In genomic region chr6:120597887-120598286, GRCm38 (mm10) we compare ENCODE assay signal across 19 mouse cellular contexts.
DNase-seq lines count a peak whose midpoint lies in the region; ATAC-seq and TF ChIP-seq lines count a peak whose summit lies in the region.
"Had no signal": no experiment of that assay in that cellular context is flagged by ENCODE, and none has a peak within 500 bp of the region (broad histone marks: within the 10 kb centered on the region; RNA-seq: fewer than 3 reads in every experiment).

No protein-coding gene starts in this region.

- no peak overlapping the region for H3K27ac ChIP-seq in gastrocnemius, adult 2 months
- H3K27ac ChIP-seq in kidney, postnatal 0 days: no peak overlapping the region
- no peak overlapping the region for H3K27ac ChIP-seq in lung, embryonic 14.5 days (ENCODE audit: low read depth)
- 0 out of 2 replicates have a peak overlapping the region, but pooled peaks have one; percentile 35 for H3K27ac ChIP-seq in stomach, postnatal 0 days (replicated peaks)
- H3K27ac ChIP-seq: forebrain, embryonic 13.5 days; heart, embryonic 10.5 days; hindbrain, embryonic 14.5 days; intestine, embryonic 15.5 days; limb, embryonic 12.5 days; midbrain, embryonic 13.5 days; neural tube, embryonic 13.5 days had no signal

- H3K9me3 ChIP-seq in kidney, postnatal 0 days (replicated peaks; ENCODE audit: low read length): no peaks in the 10 kb centered on the region
- H3K9me3 ChIP-seq in lung, embryonic 14.5 days (ENCODE audit: low read depth, low read length): no peaks in the 10 kb centered on the region
- H3K9me3 ChIP-seq in stomach, postnatal 0 days (ENCODE audit: control insufficient read depth, low read length): no peaks in the 10 kb centered on the region
- H3K9me3 ChIP-seq: forebrain, embryonic 13.5 days; heart, embryonic 10.5 days; intestine, embryonic 15.5 days; midbrain, embryonic 13.5 days; neural tube, embryonic 13.5 days had no signal

- WGBS in kidney, postnatal 0 days: 32% methylated on average over 3 of the region's 3 CpGs
- WGBS in lung, embryonic 14.5 days: 33% methylated on average over 3 of the region's 3 CpGs
- 24% methylated on average over 3 of the region's 3 CpGs for WGBS in stomach, postnatal 0 days

- no peak for DNase-seq in gastrocnemius, adult 2 months
- no peak for DNase-seq in gastrocnemius, adult 8-10 months (ENCODE audit: low spot score in 2 of 2)
- no peak for DNase-seq in kidney, postnatal 0 days (ENCODE audit: low spot score)
- DNase-seq in kidney, adult 9 months: no peak
- DNase-seq in lung, embryonic 14.5 days: no peak
- no peak for DNase-seq in lung, postnatal 4 days
- no peak for DNase-seq in stomach, postnatal 0 days (ENCODE audit: low spot score)
- no peak for DNase-seq in adrenal gland, postnatal 4 days (ENCODE audit: low spot score in 2 of 2)
- DNase-seq: cerebellum, adult 8-10 months; layer of hippocampus, adult 9-11 months; lung, adult 18-20 months; thymus, postnatal 36 days had no signal

- ATAC-seq in kidney, postnatal 0 days (replicated peaks; ENCODE audit: low FRiP score, low read depth): no peak
- no peak for ATAC-seq in lung, embryonic 14.5 days (ENCODE audit: insufficient read depth)
- ATAC-seq in stomach, postnatal 0 days (ENCODE audit: low FRiP score, low TSS enrichment): peak; percentile 26; the same call in 1 of the 2 replicates
- ATAC-seq: forebrain, embryonic 13.5 days; intestine, embryonic 15.5 days; midbrain, embryonic 13.5 days had no signal

- no peak overlapping the region for H3K4me2 ChIP-seq in kidney, postnatal 0 days (ENCODE audit: low read length)
- no peak overlapping the region for H3K4me2 ChIP-seq in lung, embryonic 14.5 days
- no peak overlapping the region for H3K4me2 ChIP-seq in stomach, postnatal 0 days (replicated peaks; ENCODE audit: low read depth)
- H3K4me2 ChIP-seq: forebrain, embryonic 13.5 days; hindbrain, embryonic 14.5 days; intestine, embryonic 15.5 days; limb, embryonic 12.5 days; midbrain, embryonic 13.5 days; neural tube, embryonic 13.5 days had no signal

- TF ChIP-seq CTCF in gastrocnemius, adult 2 months (IDR thresholded peaks at IDR 0.05): peak; percentile 59
- TF ChIP-seq CTCF in kidney, postnatal 0 days (IDR thresholded peaks at IDR 0.05; ENCODE audit: low read depth): peak; percentile 40
- TF ChIP-seq CTCF in lung, embryonic 14.5 days (IDR thresholded peaks at IDR 0.05; ENCODE audit: low read depth): peak; percentile 21; the same call in 1 of the 2 replicates
- peak; percentile 46 for TF ChIP-seq CTCF in stomach, postnatal 0 days (IDR thresholded peaks at IDR 0.05; ENCODE audit: low read depth)

- H3K9ac ChIP-seq in kidney, postnatal 0 days (ENCODE audit: low read depth, low read length): no peak overlapping the region
- H3K9ac ChIP-seq in lung, embryonic 14.5 days: no peak overlapping the region
- H3K9ac ChIP-seq in stomach, postnatal 0 days (ENCODE audit: low read length): no peak overlapping the region
- H3K9ac ChIP-seq: forebrain, embryonic 13.5 days; hindbrain, embryonic 14.5 days; intestine, embryonic 15.5 days; limb, embryonic 12.5 days; midbrain, embryonic 13.5 days; neural tube, embryonic 13.5 days had no signal

- H3K36me3 ChIP-seq in kidney, postnatal 0 days (ENCODE audit: insufficient read depth, low read length): no peaks in the 10 kb centered on the region
- no peaks in the 10 kb centered on the region for H3K36me3 ChIP-seq in lung, embryonic 14.5 days (ENCODE audit: insufficient read depth)
- H3K36me3 ChIP-seq in stomach, postnatal 0 days (ENCODE audit: control insufficient read depth, insufficient read depth, low read length): no peaks in the 10 kb centered on the region
- H3K36me3 ChIP-seq: heart, embryonic 10.5 days; intestine, embryonic 15.5 days; limb, embryonic 12.5 days; midbrain, embryonic 13.5 days; neural tube, embryonic 13.5 days had no signal

- no peaks in the 10 kb centered on the region for H3K4me1 ChIP-seq in kidney, postnatal 0 days (replicated peaks; ENCODE audit: insufficient read depth, low read length)
- H3K4me1 ChIP-seq in lung, embryonic 14.5 days (ENCODE audit: insufficient read depth): no peaks in the 10 kb centered on the region
- no peaks in the 10 kb centered on the region for H3K4me1 ChIP-seq in stomach, postnatal 0 days (replicated peaks; ENCODE audit: control insufficient read depth, insufficient read depth)
- H3K4me1 ChIP-seq: intestine, embryonic 15.5 days; midbrain, embryonic 13.5 days had no signal

- no peaks in the 10 kb centered on the region for H3K27me3 ChIP-seq in kidney, postnatal 0 days (ENCODE audit: insufficient read depth, low read length)
- no peaks in the 10 kb centered on the region for H3K27me3 ChIP-seq in lung, embryonic 14.5 days (ENCODE audit: insufficient read depth, low read length)
- no peaks in the 10 kb centered on the region for H3K27me3 ChIP-seq in stomach, postnatal 0 days (ENCODE audit: control insufficient read depth, insufficient read depth, low read length)
- H3K27me3 ChIP-seq: forebrain, embryonic 13.5 days; intestine, embryonic 15.5 days; limb, embryonic 12.5 days; midbrain, embryonic 13.5 days; neural tube, embryonic 13.5 days had no signal

- TF ChIP-seq EP300 in stomach, postnatal 0 days (optimal IDR thresholded peaks at IDR 0.05): no peak

- H3K4me3 ChIP-seq in gastrocnemius, adult 2 months: no peak overlapping the region
- no peak overlapping the region for H3K4me3 ChIP-seq in kidney, postnatal 0 days (replicated peaks; ENCODE audit: low read depth, low read length)
- H3K4me3 ChIP-seq in lung, embryonic 14.5 days (ENCODE audit: low read depth, low read length): no peak overlapping the region
- H3K4me3 ChIP-seq in stomach, postnatal 0 days (ENCODE audit: low read depth, low read length): no peak overlapping the region
- H3K4me3 ChIP-seq: forebrain, embryonic 13.5 days; heart, embryonic 10.5 days; intestine, embryonic 15.5 days; limb, embryonic 12.5 days; midbrain, embryonic 13.5 days; neural tube, embryonic 13.5 days had no signal

- intact Hi-C loops in gastrocnemius, adult 2 months (cut with DNase I): loop anchor here (5.0 to 10.0 kb wide), 2 partner anchors 139 to 227 kb away; partner anchors contain the start of gene Atp6v1e1
